Mouse (Mus musculus) myocyte (in vitro differentiated cells): ENCODE measurements around the gene Lmo2.

ENCODE experiments used
- POLR2A ChIP-seq: IDR thresholded peaks from one replicate; pipeline ENCODE4 v1.6.1; 2011; ENCODE audit warnings: low read depth, mild to moderate bottlenecking, control low read depth, moderate library complexity; ENCODE audit not compliant: insufficient read length
- TCF3 ChIP-seq: IDR thresholded peaks from one replicate; pipeline ENCODE4 v1.6.1; 2011; ENCODE audit warnings: low read depth, control low read depth; ENCODE audit not compliant: insufficient read length

DNA sequence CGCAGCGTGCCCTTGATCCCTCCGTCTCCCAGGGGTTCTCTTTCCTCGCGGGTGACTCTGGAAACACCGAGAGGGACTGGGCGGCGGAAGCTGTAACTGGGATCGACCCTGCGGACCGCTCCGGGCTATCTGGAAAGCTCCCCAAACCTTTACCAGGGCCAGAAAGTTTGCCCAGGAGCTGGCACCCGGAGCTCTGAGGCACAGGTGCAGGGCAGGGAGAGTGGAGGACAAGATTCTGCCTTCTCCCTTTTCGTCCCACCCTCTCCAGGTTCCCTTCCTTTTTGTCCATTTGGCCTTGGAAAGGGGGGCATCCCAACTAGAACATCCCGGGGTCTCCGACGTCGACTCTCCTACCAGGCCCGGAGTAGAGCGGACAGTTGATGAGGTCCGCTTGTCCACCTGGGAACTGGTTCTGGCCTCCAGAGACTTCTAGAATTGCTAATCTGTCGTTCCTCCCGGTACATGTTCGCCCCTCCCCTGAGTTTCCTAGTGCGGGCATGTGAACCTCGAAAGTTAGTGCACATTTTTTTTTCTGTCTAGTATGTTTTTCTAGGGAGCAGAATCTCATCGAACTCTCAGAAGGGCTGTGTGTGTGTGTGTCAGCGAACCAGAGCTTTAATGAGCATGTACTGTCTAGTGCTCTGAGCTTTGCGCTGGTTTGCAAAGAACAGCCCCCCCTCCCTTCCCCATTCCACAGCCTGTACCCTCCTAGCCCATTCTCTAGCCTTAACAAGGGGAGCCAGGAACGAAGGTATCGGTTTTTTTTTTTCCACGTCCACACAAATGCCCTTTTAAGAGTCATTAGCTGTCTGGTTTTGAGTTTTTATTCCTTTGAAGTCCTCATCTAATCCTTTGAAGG, 13.2 kb downstream of the Lmo2 start:
- TF ChIP-seq POLR2A (no peak), TCF3 (no peak)
